Mouse (Mus musculus) liver, adult 2 months (tissue): Measurements from ENCODE around the gene Phf21b. TPM values are rescaled to one million over a fixed set of nuclear protein-coding genes. Genes with fewer than 3 reads are reported as not detected.

Experiments used
- DNase-seq: peaks from one replicate; pipeline ENCODE4 v3.0.0-alpha.2; 2011; ENCODE audit warnings: low read depth, low spot score; ENCODE audit errors: extremely low read depth
- H3K27ac ChIP-seq: fragments of 200-500 bp; replicated peaks from 2 replicates; pipeline ENCODE4 v1.5.1; 2012; ENCODE audit warnings: low read depth, mild to moderate bottlenecking, control low read depth, inconsistent platforms, low read length; ENCODE audit not compliant: insufficient read depth
- H3K27me3 ChIP-seq: fragments of 200-500 bp; 2 replicates; pipeline ENCODE4 v1.6.1; 2012; ENCODE audit warnings: mild to moderate bottlenecking, moderate library complexity, low read length, inconsistent platforms; ENCODE audit not compliant: control insufficient read depth, insufficient read depth
- H3K36me3 ChIP-seq: fragments of 200-500 bp; 2 replicates; pipeline ENCODE4 v1.6.1; 2012; ENCODE audit warnings: low read length, inconsistent platforms; ENCODE audit not compliant: control insufficient read depth, insufficient read depth
- H3K4me1 ChIP-seq: fragments of 200-500 bp; 2 replicates; pipeline ENCODE4 v1.6.1; 2011; ENCODE audit warnings: low read length; ENCODE audit not compliant: control insufficient read depth, insufficient read depth
- H3K4me3 ChIP-seq: fragments of 200-500 bp; 2 replicates; pipeline ENCODE4 v1.5.1; 2011; ENCODE audit warnings: low read depth, mild to moderate bottlenecking, control low read depth, low read length, moderate library complexity; ENCODE audit not compliant: insufficient read depth
- H3K79me2 ChIP-seq: fragments of 200-500 bp; 2 replicates; pipeline ENCODE4 v1.6.1; 2012; ENCODE audit warnings: inconsistent platforms, mild to moderate bottlenecking, low read length, moderate library complexity; ENCODE audit not compliant: control insufficient read depth, insufficient read depth
- H3K9ac ChIP-seq: fragments of 200-500 bp; 2 replicates; pipeline ENCODE4 v1.6.1; 2012; ENCODE audit warnings: low read depth, mild to moderate bottlenecking, control low read depth, inconsistent platforms, low read length
- CTCF ChIP-seq: fragments of 200-500 bp; IDR thresholded peaks from 2 replicates; pipeline ENCODE4 v1.5.1; 2011; ENCODE audit warnings: low read depth, low read length, control low read depth
- POLR2A ChIP-seq: fragments of 200-500 bp; IDR thresholded peaks from 2 replicates; pipeline ENCODE4 v1.6.1; 2011; ENCODE audit warnings: low read length, control low read depth; ENCODE audit not compliant: insufficient read depth; ENCODE audit errors: extremely low read depth
- WGBS: fragments of 180-500 bp; shearing (Covaris S2); methylation state at CpG from one replicate; pipeline ENCODE4 v1.1.7; 2018; 5-methylcytosine and 5-hydroxymethylcytosine counted together
- polyA plus RNA-seq: library from polyadenylated mRNA; depleted of rRNA; stranded (reverse); fragments of >200 nt; gene quantifications from 2 replicates; pipeline ENCODE4 v1.2.3, GENCODE M21; 2012
- total RNA-seq: library from RNA; depleted of rRNA; stranded (reverse); fragments of >200 nt; gene quantifications from 2 replicates; pipeline ENCODE4 v1.2.3, GENCODE M21; 2014

Phf21b gene
- total and polyA plus RNA-seq, 2 experiments, result 0.28 to 0.29 TPM

- Histone ChIP-seq H3K27ac (no peak overlapping the region), H3K4me1 (no peaks in the 10 kb centered on the region), H3K79me2 (no peaks in the 10 kb centered on the region), H3K9ac (no peak overlapping the region), H3K4me3 (no peak overlapping the region), H3K36me3 (no peaks in the 10 kb centered on the region), H3K27me3 (no peaks in the 10 kb centered on the region)
- DNase-seq, result no peak
- 91% methylated on average over 4 of the region's 4 CpGs for WGBS
- TF ChIP-seq POLR2A (no peak), CTCF (no peak)
These were observed 32.8 kb downstream of the Phf21b start for GRCm38 (mm10) chr15:84823086-84823485.

GRCm38 (mm10) chr15:84820811-84821210 is 35.0 kb downstream of the Phf21b start:
- Histone ChIP-seq H3K4me1 (no peaks in the 10 kb centered on the region), H3K36me3 (no peaks in the 10 kb centered on the region), H3K4me3 (no peak overlapping the region), H3K27ac (no peak overlapping the region), H3K27me3 (no peaks in the 10 kb centered on the region), H3K79me2 (no peaks in the 10 kb centered on the region), H3K9ac (no peak overlapping the region)
- no peak for DNase-seq
- TF ChIP-seq CTCF, result no peak
- 88% methylated on average over 4 of the region's 4 CpGs for WGBS

GRCm38 (mm10) chr15:84818284-84818683 is 37.6 kb downstream of the Phf21b start:
- TF ChIP-seq POLR2A (no peak), CTCF (no peak)
- Histone ChIP-seq H3K27ac (no peak overlapping the region), H3K4me3 (no peak overlapping the region), H3K36me3 (no peaks in the 10 kb centered on the region), H3K27me3 (no peaks in the 10 kb centered on the region), H3K79me2 (no peaks in the 10 kb centered on the region), H3K4me1 (no peaks in the 10 kb centered on the region), H3K9ac (no peak overlapping the region)
- WGBS, result 83% methylated on average over 11 of the region's 11 CpGs
- no peak for DNase-seq

- WGBS, result 85% methylated on average over 3 of the region's 3 CpGs
- DNase-seq, result no peak
- no peak for TF ChIP-seq POLR2A
- TF ChIP-seq CTCF, result no peak
- Histone ChIP-seq H3K27me3 (no peaks in the 10 kb centered on the region), H3K27ac (no peak overlapping the region), H3K79me2 (no peaks in the 10 kb centered on the region), H3K4me1 (no peaks in the 10 kb centered on the region), H3K9ac (no peak overlapping the region), H3K36me3 (no peaks in the 10 kb centered on the region), H3K4me3 (no peak overlapping the region)
These were observed 38.3 kb downstream of the Phf21b start for GRCm38 (mm10) chr15:84817589-84817988.

GRCm38 (mm10) chr15:84815171-84815570 is 40.7 kb downstream of the Phf21b start:
- TF ChIP-seq POLR2A (no peak), CTCF (no peak)
- DNase-seq, result no peak
- no peaks in the 10 kb centered on the region for H3K36me3 ChIP-seq
- no peak overlapping the region for H3K4me3 ChIP-seq
- no peaks in the 10 kb centered on the region for H3K27me3 ChIP-seq
- H3K4me1 ChIP-seq, result no peaks in the 10 kb centered on the region
- no peak overlapping the region for H3K9ac ChIP-seq
- H3K27ac ChIP-seq, result no peak overlapping the region
- H3K79me2 ChIP-seq, result no peaks in the 10 kb centered on the region
- WGBS, result 75% methylated on average over 4 of the region's 4 CpGs

GRCm38 (mm10) chr15:84812831-84813357 is 43.0 kb downstream of the Phf21b start:
- no peaks in the 10 kb centered on the region for H3K27me3 ChIP-seq
- no peak overlapping the region for H3K4me3 ChIP-seq
- no peak overlapping the region for H3K9ac ChIP-seq
- H3K36me3 ChIP-seq, result no peaks in the 10 kb centered on the region
- H3K79me2 ChIP-seq, result no peaks in the 10 kb centered on the region
- TF ChIP-seq CTCF (no peak), POLR2A (no peak)
- H3K4me1 ChIP-seq, result no peaks in the 10 kb centered on the region
- WGBS, result 83% methylated on average over 11 of the region's 11 CpGs
- H3K27ac ChIP-seq, result no peak overlapping the region
- DNase-seq, result no peak
